Mouse (Mus musculus): Measurements from ENCODE around the gene Cdh10. TPM values are rescaled to one million over a fixed set of nuclear protein-coding genes. Genes with fewer than 3 reads are reported as not detected.

Gene Cdh10
- 19.3 and 19.8 TPM in 2 replicates for polyA plus RNA-seq (2021; fragmentation: Nextera tagmentation)
- long read RNA-seq, experiment 1, transcript Cdh10-202 (12 exons, 3,176 nt), result major isoform, 55 of 86 reads
- long read RNA-seq, experiment 1, partial matches to known transcripts, result 13 of 86 reads
- long read RNA-seq, experiment 1, other reads (novel, unspliced or antisense), result 13 of 86 reads
- long read RNA-seq, experiment 2, transcript Cdh10-202 (12 exons, 3,176 nt), result major isoform, 10 of 24 reads
- long read RNA-seq, experiment 2, partial matches to known transcripts, result 8 of 24 reads
- long read RNA-seq, experiment 2, other reads (novel, unspliced or antisense), result 5 of 24 reads

DNA sequence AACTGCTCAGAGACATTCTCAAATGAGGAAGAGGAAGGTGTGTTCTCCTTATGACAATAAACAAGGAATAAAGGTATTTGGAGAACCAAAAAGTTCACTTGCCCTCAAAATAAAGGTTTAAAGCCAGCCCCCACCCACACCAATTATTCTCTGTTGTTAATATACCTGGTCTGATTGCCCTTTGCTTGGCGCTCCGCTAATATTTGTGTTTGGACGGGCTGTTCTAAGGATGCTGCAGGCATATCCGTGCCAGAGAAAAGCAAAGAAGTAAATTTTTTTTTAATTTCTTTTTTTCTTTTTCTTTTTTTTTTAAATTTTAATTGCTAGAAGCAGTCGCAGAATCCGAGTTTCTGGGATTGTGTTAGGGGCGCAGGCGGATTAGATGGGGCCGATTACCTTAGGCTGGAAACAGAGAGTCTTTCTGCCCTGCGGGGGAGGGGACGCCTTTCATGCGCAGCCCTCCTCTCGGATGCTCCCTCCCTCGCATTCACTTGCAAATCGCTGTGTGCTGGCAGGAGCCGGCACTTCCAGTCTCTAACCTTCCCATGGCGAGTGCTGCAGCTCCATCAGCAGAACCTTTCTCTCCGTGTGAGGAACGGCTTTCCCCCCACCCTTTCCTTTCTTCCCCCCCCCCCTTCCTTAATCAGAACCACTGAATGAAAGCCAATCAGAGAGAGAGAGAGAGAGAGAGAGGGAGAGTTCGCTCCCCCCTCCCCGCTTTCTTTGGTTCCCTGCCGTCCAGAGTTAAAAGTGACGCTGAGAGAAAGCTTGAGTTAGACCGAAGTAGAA lies at the start of gene Cdh10:
TSS of gene Cdh10 (plus strand) at position 763 of the 789 bp plus-strand sequence.

